Mouse (Mus musculus) midbrain, embryonic 14.5 days (tissue): ENCODE results near the gene Mageb3. TPM values are rescaled to one million over a fixed set of nuclear protein-coding genes. Genes with fewer than 3 reads are reported as not detected.
"Not testable (repeated sequence)": the region's sequence is repeated elsewhere in the genome, so short reads cannot be mapped to it uniquely, and the experiment has no call there.

Experiments used
- ATAC-seq: fragments of 200-750 bp; cut with Nextera tagmentation; 2 replicates; pipeline ENCODE4 v1.8.0; 2017; ENCODE audit warnings: moderate number of reproducible peaks, moderate library complexity; ENCODE audit not compliant: low FRiP score, low TSS enrichment
- DNase-seq: peaks from one replicate; pipeline ENCODE4 v3.0.0-alpha.2; 2015
- H3K27ac ChIP-seq: fragments of 300-500 bp; sonication (generic); replicated peaks from 2 replicates; pipeline ENCODE4 v1.5.1; 2014; ENCODE audit warnings: mild to moderate bottlenecking, low read depth, low read length, moderate library complexity
- H3K27me3 ChIP-seq: fragments of 300-500 bp; sonication (generic); 2 replicates; pipeline ENCODE4 v1.6.1; 2014; ENCODE audit warnings: low read length, control low read depth, mixed read lengths; ENCODE audit not compliant: control insufficient read depth, insufficient read depth
- H3K36me3 ChIP-seq: fragments of 300-500 bp; sonication (generic); 2 replicates; pipeline ENCODE4 v1.6.1; 2014; ENCODE audit warnings: low read length, control low read depth; ENCODE audit not compliant: control insufficient read depth, insufficient read depth
- H3K4me1 ChIP-seq: fragments of 300-500 bp; sonication (generic); 2 replicates; pipeline ENCODE4 v1.6.1; 2014; ENCODE audit warnings: mild to moderate bottlenecking, antibody characterized with exemption, low read length, control low read depth; ENCODE audit not compliant: control insufficient read depth, insufficient read depth
- H3K4me2 ChIP-seq: fragments of 300-500 bp; sonication (generic); 2 replicates; pipeline ENCODE4 v1.6.1; 2014; ENCODE audit warnings: mild to moderate bottlenecking, low read length, moderate library complexity
- H3K4me3 ChIP-seq: fragments of 300-500 bp; sonication (generic); replicated peaks from 2 replicates; pipeline ENCODE4 v1.5.1; 2014; ENCODE audit warnings: low read depth, low read length
- H3K9ac ChIP-seq: fragments of 300-500 bp; sonication (generic); replicated peaks from 2 replicates; pipeline ENCODE4 v1.6.1; 2014; ENCODE audit warnings: mild to moderate bottlenecking, low read length, moderate library complexity
- H3K9me3 ChIP-seq: fragments of 300-500 bp; sonication (generic); 2 replicates; pipeline ENCODE4 v1.6.1; 2016; ENCODE audit warnings: low read length, control low read depth, mixed read lengths; ENCODE audit not compliant: control insufficient read depth
- WGBS: fragments of 180-500 bp; shearing (Covaris S2); extraction: QIAGEN DNeasy Blood & Tissue Kit; methylation state at CpG from one replicate; pipeline ENCODE4 v1.1.7; 2014; 5-methylcytosine and 5-hydroxymethylcytosine counted together
- polyA plus RNA-seq: library from polyadenylated mRNA; unstranded; fragments of >200 nt; fragmentation: Nextera tagmentation; extraction: Ambion mirVana; gene quantifications from 2 replicates; pipeline ENCODE4 v1.2.1, GENCODE M21; 2014

Mageb3 gene
- polyA plus RNA-seq: 0.63 and 0.89 TPM in 2 replicates

GRCm38 (mm10) chr2:121955765-121956223, at the start of gene Mageb3, which contains the start of gene Ctdspl2:
TSS of gene Mageb3 (minus strand) at chr2:121956092.
TSS of gene Ctdspl2 (plus strand) at chr2:121956001.
- peak within 1 kb of the TSS; percentile 84 for H3K4me3 ChIP-seq
- no peaks in the 10 kb centered on the region for H3K9me3 ChIP-seq
- peak within 1 kb of the TSS; percentile 59 for H3K4me2 ChIP-seq
- peak within 1 kb of the TSS; percentile 90 for H3K27ac ChIP-seq
- H3K4me1 ChIP-seq: peaks cover 22% of the 10 kb centered on the region
- H3K9ac ChIP-seq: peak within 1 kb of the TSS; percentile 89
- H3K36me3 ChIP-seq: no peaks in the 10 kb centered on the region
- peak; percentile 94 for ATAC-seq
- no peaks in the 10 kb centered on the region for H3K27me3 ChIP-seq
- WGBS: under 1% methylated on average over 48 of the region's 48 CpGs
- DNase-seq: peak; percentile 97

- Histone ChIP-seq H3K9me3 (no peaks in the 10 kb centered on the region), H3K4me1 (no peaks in the 10 kb centered on the region), H3K9ac (no peak overlapping the region), H3K36me3 (peaks cover 37% of the 10 kb centered on the region), H3K4me2 (no peak overlapping the region), H3K27ac (no peak overlapping the region), H3K27me3 (no peaks in the 10 kb centered on the region), H3K4me3 (no peak overlapping the region)
- 98% methylated on average over 1 of the region's 1 CpGs for WGBS
- ATAC-seq: no peak
- peak; percentile 37 for DNase-seq
These were observed 39.8 kb upstream of the Mageb3 start for GRCm38 (mm10) chr2:121995738-121996137.

GRCm38 (mm10) chr2:121957216-121957792, 1.4 kb upstream of the Mageb3 start:
- no peak overlapping the region for H3K27ac ChIP-seq
- H3K36me3 ChIP-seq: 0 out of 2 replicates have a peak, but pooled peaks cover 5% of the 10 kb centered on the region
- ATAC-seq (no peak), DNase-seq (no peak)
- peak overlapping the region; percentile 89 for H3K9ac ChIP-seq
- H3K27me3 ChIP-seq: no peaks in the 10 kb centered on the region
- WGBS: 14% methylated on average over 8 of the region's 8 CpGs
- H3K4me1 ChIP-seq: peaks cover 22% of the 10 kb centered on the region
- H3K4me2 ChIP-seq: peak overlapping the region; percentile 59
- no peaks in the 10 kb centered on the region for H3K9me3 ChIP-seq
- peak overlapping the region; percentile 84 for H3K4me3 ChIP-seq

DNA sequence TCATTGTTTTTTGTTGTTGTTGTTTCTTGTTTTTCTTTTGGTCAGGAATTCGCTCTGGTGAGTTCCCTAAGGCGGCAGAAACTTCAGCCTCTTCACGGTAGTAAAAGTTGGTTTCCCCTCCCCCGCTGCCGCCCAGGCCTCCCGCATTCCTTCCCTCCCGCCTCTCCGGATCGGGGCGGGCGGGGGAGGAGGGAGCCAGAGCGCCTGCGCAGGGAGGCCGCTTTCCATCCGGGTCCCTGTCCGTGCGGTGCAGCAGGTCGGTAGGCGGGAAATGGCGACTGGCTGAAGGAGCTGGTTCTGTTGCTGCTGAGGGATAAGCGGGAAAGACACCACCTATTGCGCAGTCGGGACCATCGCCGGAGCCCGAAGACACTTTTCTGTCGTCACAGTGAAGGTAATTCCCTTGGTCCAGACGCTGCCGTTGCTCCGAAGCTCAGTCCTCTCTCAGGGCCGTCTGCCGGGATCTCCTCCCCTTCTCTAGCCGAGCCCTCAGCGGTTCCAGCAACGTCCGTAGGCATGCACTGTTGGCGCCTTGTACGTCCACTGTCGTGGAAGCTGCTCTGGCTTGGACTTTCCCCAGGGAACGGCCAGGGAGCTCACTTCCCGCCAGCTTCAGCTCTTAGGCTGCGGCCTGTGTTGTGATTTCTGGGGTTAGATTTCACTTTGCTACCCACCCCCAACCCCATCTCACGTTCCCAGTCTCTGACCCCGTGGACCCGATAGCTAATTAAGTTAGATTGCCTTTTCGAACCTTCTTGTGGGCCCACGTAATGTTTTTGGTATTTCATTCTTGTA, 529 bp upstream of the Mageb3 start:
- no peaks in the 10 kb centered on the region for H3K27me3 ChIP-seq
- peak overlapping the region; percentile 90 for H3K27ac ChIP-seq
- DNase-seq (peak; percentile 97), ATAC-seq (peak; percentile 96)
- H3K9me3 ChIP-seq: no peaks in the 10 kb centered on the region
- H3K9ac ChIP-seq: peak overlapping the region; percentile 89
- H3K4me3 ChIP-seq: peak overlapping the region; percentile 84
- H3K36me3 ChIP-seq: no peaks in the 10 kb centered on the region
- under 1% methylated on average over 46 of the region's 47 CpGs for WGBS
- H3K4me1 ChIP-seq: peaks cover 22% of the 10 kb centered on the region
- peak overlapping the region; percentile 59 for H3K4me2 ChIP-seq

DNA sequence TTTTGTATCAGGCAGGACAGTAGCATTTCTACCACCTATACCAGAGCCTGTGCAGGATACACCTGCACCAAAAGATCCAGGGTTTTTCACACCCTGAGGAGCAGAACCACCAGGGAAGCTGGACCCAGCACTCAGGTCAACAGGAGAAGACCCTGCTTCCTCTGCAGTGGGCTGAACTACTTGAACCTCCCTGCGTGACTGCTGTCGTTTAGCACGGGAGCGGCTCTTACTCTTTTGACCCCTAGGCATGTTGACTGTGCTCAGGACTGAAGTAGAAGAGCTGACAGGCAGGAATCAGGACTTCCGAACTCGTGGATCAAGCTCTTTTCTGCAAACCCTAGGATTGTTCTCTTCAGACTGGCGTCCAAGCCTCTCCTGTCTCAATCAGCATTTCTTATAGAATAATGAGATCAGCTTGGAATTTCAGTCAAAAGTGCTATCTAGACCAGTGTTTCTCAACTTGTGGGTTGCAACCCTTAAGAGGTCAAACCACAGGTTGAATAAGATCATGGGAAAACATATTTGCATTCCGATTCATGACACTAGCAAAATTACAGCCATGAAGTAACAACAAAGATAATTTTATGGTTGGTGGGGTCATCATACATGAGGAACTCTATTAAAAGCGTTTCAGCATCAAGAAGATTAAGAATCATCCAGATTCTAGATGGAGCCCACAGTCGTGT, 778 bp downstream of the Mageb3 start:
- 21% methylated on average over 10 of the region's 10 CpGs for WGBS
- no peaks in the 10 kb centered on the region for H3K27me3 ChIP-seq
- H3K9ac ChIP-seq: peak overlapping the region; percentile 89
- peak overlapping the region; percentile 59 for H3K4me2 ChIP-seq
- ATAC-seq (no peak), DNase-seq (no peak)
- H3K27ac ChIP-seq: peak overlapping the region; percentile 90
- no peaks in the 10 kb centered on the region for H3K36me3 ChIP-seq
- peaks cover 22% of the 10 kb centered on the region for H3K4me1 ChIP-seq
- no peaks in the 10 kb centered on the region for H3K9me3 ChIP-seq
- H3K4me3 ChIP-seq: peak overlapping the region; percentile 84

DNA sequence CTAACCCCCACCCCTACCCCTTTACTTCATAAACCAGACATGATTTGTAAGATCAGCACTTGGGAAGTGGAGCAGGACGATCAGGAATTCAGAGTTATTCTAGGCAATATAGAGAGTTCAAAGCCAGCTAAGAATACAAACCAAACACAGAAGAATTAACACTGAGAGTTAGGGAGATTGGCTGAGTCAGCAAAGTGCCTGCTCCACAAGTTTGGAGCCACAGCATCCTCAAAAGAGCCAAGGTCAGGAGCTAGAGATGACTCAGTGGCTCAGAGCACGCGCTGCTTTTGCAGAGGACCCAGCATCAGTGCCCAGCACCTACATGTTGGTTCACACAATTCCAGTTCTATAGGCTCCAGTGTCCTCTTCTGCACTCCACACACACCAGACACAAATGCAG, 12.5 kb downstream of the Mageb3 start:
- H3K9me3 ChIP-seq: no peaks in the 10 kb centered on the region
- no peak overlapping the region for H3K27ac ChIP-seq
- DNase-seq: no peak
- H3K36me3 ChIP-seq: no peaks in the 10 kb centered on the region
- H3K4me1 ChIP-seq: no peaks in the 10 kb centered on the region
- WGBS: 78% methylated on average over 3 of the region's 3 CpGs
- no peak overlapping the region for H3K9ac ChIP-seq
- H3K27me3 ChIP-seq: no peaks in the 10 kb centered on the region
- no peak overlapping the region for H3K4me2 ChIP-seq
- ATAC-seq: no peak
- no peak overlapping the region for H3K4me3 ChIP-seq

DNA sequence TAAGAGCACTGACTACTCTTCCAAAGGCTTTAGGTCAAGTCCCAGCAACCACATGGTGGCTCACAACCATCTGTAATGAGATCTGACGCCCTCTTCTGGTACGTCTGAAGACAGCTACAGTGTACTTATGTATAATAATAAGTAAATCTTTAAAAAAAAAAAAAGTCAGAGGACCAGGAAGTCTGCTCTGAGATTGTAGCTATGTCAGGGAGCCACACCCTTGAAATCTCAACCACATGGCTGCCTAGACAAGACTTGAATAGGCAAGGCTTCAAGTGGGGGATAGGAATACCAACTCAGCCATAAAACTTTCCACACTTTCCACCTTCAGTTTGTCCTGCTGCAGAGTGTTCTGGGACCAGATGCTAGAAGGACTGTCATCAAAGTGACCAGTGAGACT, 18.3 kb downstream of the Mageb3 start:
- H3K36me3 ChIP-seq, ATAC-seq, H3K27me3 ChIP-seq, H3K4me2 ChIP-seq, H3K4me1 ChIP-seq, H3K27ac ChIP-seq, H3K9me3 ChIP-seq, H3K4me3 ChIP-seq, H3K9ac ChIP-seq, DNase-seq: not testable (repeated sequence)
- 74% methylated on average over 2 of the region's 2 CpGs for WGBS

GRCm38 (mm10) chr2:121916047-121916970, 39.6 kb downstream of the Mageb3 start:
- Histone ChIP-seq H3K9me3 (no peaks in the 10 kb centered on the region), H3K4me1 (no peaks in the 10 kb centered on the region), H3K9ac (no peak overlapping the region), H3K27me3 (no peaks in the 10 kb centered on the region), H3K36me3 (peaks cover 25% of the 10 kb centered on the region), H3K4me3 (no peak overlapping the region), H3K4me2 (no peak overlapping the region), H3K27ac (no peak overlapping the region)
- WGBS: 93% methylated on average over 5 of the region's 5 CpGs
- DNase-seq (no peak), ATAC-seq (no peak)
